Mouse (Mus musculus): Measurements from ENCODE around the gene Wfdc11.
"Not testable (repeated sequence)": the region's sequence is repeated elsewhere in the genome, so short reads cannot be mapped to it uniquely, and the experiment has no call there.

The Wfdc11 gene

GRCm38 (mm10) chr2:164673987-164674386 is at the start of gene Wfdc11:
Wfdc11 (minus strand) TSS chr2:164674087.
- no peak for DNase-seq

- no peak for DNase-seq
These were observed 49.4 kb upstream of the Wfdc11 start for GRCm38 (mm10) chr2:164723276-164723675.

GRCm38 (mm10) chr2:164716194-164716786 is 42.4 kb upstream of the Wfdc11 start:
- DNase-seq, result not testable (repeated sequence)

DNA sequence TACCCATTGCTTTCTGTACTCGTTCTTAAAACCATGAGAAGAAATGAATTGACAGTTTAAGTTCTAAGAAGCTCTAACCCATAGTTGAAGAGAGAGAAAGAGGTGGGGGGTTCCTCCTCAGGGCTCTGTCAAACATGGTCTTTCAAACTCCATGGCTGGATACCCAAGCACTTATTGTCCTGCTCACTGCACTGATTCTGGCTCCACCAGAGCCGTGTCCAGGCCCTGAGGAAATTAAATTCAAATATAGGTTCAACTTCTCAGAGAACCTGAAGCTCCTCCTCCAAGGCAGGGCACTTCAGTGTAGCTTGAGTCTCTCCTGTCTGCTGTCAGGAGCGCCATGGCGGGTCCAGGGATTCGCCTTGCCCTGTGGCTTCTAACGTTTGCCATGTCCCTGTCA is 41.1 kb upstream of the Wfdc11 start, which contains the start of gene Spint5:
Gene Spint5 (plus strand): TSS at position 301 of the 400 bp plus-strand sequence.
- no peak for DNase-seq

DNA sequence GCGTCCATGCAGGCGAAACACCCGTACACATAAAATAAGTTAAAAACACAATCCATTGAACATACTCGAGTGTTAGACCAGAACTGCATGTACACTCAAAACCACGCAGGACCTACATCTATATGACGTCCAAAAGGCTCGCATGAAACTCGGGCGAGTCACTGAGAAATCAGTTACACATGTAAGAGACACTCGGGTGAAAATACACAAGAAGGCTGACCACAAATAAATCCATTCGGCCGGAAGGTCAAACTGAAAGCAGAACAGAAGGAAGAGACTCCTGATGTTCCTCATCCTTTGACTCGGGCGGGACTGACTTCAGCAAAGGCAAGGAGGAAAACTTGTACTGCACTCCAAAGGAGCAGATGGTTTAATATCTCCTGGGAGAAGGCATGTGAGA is 32.1 kb upstream of the Wfdc11 start:
- DNase-seq, result no peak

DNA sequence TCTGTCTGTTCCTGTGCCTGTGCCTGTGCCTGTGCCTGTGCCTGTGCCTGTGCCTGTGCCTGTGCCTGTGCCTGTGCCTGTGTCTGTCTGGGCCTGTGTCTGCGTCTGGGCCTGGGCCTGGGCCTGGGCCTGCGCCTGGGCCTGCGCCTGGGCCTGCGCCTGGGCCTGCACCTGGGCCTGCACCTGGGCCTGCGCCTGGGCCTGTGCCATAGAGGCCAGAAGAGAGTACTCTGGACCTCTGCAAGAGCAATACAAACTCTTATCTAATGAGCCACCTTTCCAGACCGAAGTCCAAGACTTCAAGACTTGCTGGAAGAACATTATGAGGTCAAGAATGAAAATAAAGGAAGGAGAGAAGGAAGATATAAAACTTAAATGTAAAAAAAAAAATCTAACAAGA is 31.4 kb upstream of the Wfdc11 start:
- no peak for DNase-seq

GRCm38 (mm10) chr2:164704235-164704634 is 30.3 kb upstream of the Wfdc11 start:
- DNase-seq, result no peak

GRCm38 (mm10) chr2:164701761-164702160 is 27.9 kb upstream of the Wfdc11 start:
- DNase-seq, result no peak

- no peak for DNase-seq
These were observed 27.1 kb upstream of the Wfdc11 start for GRCm38 (mm10) chr2:164700959-164701358.

GRCm38 (mm10) chr2:164698201-164698600 is 24.3 kb upstream of the Wfdc11 start, which contains the start of gene Spint4:
Spint4 (plus strand) TSS chr2:164698501.
- no peak for DNase-seq

- DNase-seq, result no peak
These were observed 10.9 kb upstream of the Wfdc11 start, which contains the start of gene Wfdc13 for GRCm38 (mm10) chr2:164684807-164685206. Wfdc13 (plus strand) TSS chr2:164685107.

GRCm38 (mm10) chr2:164679906-164680305 is 6.0 kb upstream of the Wfdc11 start:
- DNase-seq, result no peak

GRCm38 (mm10) chr2:164678848-164679625 is 5.2 kb upstream of the Wfdc11 start:
- DNase-seq, result peak; percentile 88 to 93

- DNase-seq, result no peak
These were observed 3.2 kb upstream of the Wfdc11 start for GRCm38 (mm10) chr2:164676916-164677685.

- no peak for DNase-seq
These were observed 2.2 kb upstream of the Wfdc11 start for GRCm38 (mm10) chr2:164676103-164676502.

DNA sequence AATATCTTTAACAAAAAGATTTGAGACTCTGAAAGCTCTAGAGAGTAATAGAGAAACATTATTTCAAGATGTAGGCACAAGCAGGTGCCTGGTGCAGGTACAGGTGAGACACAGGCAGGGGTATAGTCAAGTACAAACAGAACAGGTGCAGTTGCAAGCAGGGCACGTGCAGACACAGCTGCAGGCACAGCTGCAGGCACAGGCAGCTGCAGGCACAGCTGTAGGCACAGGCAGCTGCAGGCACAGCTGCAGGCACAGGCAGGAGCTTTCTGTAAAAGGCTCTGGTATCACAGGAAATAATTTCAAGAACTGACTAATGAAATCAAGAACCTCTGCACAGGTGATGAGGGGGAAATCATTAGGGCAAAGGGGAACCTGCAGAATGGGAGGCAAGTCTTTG is 2.9 kb downstream of the Wfdc11 start:
- DNase-seq, result no peak

DNA sequence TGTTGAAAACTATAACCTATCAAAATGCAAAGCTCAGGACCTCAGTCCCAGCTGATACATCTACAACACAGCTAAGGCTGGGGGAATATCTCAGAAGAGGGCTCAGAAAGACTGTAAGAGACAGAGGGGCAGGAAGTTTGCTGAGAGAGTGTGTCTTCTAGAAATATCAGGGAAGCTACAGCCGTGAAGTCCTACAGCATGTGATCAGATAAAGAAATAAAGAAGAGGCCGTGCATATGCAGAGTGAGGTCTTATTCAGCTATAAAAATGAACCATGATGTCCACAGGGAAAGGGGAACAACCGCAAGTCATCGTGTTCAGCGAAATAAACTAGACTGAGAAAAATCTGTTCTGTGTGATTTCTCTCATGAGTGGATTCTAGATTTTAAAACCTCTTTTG is 3.6 kb downstream of the Wfdc11 start:
- DNase-seq, result no peak

- no peak for DNase-seq
These were observed 9.0 kb downstream of the Wfdc11 start for GRCm38 (mm10) chr2:164664851-164665250.

- DNase-seq, result no peak
These were observed 17.4 kb downstream of the Wfdc11 start, which contains the start of gene Wfdc9 for GRCm38 (mm10) chr2:164656483-164656882. Wfdc9 (minus strand) TSS chr2:164656583.

DNA sequence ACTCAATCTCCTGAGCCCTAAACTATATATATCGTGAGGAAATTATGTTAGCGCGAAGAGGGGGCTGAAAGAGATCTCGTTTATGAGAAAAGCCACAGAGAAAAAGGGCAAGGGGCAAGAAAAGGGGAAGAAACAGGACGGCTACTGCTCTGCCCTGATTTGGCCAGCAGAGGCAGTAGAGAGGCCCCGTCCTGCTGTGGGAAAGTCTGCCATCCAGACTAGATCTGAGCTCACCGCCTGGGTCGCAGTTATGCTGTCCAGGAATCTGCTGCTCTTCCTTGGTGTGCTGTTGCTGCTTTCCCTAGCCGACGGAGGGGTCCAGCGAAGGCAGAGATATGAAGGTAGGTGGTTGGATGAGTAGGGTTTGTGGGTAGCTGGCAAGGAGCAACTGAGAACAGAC is 18.0 kb downstream of the Wfdc11 start, which contains the start of gene Wfdc10:
Gene Wfdc10 (plus strand): TSS at position 189 of the 400 bp plus-strand sequence.
- peak; percentile 73 to 77 for DNase-seq

DNA sequence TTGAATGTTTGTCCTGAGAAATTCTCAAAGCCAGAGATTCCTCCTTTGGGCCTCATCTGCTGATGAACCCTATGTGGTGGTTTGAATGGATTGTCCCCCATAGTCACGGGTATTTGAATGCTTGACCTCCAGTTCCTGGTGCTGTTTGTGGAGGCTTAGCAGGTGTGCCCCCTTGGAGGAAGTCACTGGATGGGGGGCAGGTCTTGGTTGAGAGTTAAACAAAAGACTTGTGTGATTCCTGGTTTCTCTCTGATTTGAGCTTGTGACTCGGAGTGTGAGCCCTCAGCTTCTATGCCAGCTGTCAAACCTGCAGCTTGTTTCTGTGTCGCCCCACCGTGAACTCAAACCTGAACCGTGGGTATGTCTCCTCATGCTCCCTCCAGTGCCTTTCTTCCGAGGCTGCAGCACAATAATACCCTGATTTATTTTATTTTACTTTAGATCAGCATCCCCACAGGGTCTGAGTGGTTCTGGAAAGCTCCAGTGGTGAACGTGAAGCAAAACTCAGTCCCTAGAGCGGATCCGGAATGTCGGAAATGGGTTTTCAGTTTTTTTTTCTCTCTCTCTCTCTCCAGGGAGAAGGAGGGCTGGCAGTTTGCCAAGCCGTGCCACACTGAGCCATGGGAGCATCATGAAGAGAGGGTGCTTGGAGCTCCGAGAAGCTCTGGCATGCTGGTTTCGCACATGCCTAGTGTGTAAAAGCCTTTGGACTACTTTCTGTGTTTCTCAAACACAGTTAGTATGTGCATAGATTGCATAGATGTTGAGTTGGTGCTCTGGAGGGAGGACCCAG is 31.8 kb downstream of the Wfdc11 start:
- DNase-seq, result peak; percentile 31 to 49

DNA sequence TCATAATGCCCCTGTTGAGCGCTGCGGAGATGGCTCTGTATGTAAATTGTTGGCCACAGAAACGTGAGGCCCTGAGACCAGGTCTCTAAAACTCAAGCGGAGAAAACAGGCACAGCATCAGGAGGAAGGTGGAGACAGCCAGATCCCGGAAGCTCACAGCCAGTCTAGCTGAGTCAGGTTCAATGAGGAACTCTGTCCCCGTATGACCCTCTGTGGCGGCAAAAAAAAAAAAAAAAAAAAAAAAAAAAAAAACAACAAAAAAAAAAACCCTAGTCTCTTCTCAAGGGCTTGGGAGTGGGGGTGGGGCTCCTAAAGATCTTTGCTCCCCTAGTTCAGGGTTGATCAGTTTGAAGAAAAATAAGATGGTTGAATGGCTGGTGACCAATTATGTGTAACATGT is 32.8 kb downstream of the Wfdc11 start:
- peak in 1 of 2 experiments; percentile 16 for DNase-seq

All from kidney, postnatal 4 days (tissue).